Mouse (Mus musculus) gastrocnemius, adult 18-20 months (tissue): ENCODE measurements around the gene Rfc2. TPM values are rescaled to one million over a fixed set of nuclear protein-coding genes. Genes with fewer than 3 reads are reported as not detected.
A peak's percentile ranks its signal among the peaks of the same experiment; 100 is the strongest.
"Not testable (repeated sequence)": the region's sequence is repeated elsewhere in the genome, so short reads cannot be mapped to it uniquely, and the experiment has no call there.

Experiments
- DNase-seq: peaks from one replicate; pipeline ENCODE4 v3.0.0; 2021; ENCODE audit warnings: low spot score
- microRNA-seq: library from miRNA; unstranded; fragments of <30 nt; microRNA quantifications from one replicate; pipeline ENCODE4 v1.2.0, GENCODE M21; 2021
- total RNA-seq, 2 experiments: library from RNA; stranded (reverse); gene quantifications; 2 replicates each; pipeline ENCODE4 v1.2.3; 2021

Gene Rfc2
- total RNA-seq, 2 experiments from 2014 or later, result 17.6 to 18.9 TPM

- DNase-seq, result no peak
Observed at GRCm38 (mm10) chr5:134647394-134647793, 66.2 kb downstream of the Rfc2 start.

DNA sequence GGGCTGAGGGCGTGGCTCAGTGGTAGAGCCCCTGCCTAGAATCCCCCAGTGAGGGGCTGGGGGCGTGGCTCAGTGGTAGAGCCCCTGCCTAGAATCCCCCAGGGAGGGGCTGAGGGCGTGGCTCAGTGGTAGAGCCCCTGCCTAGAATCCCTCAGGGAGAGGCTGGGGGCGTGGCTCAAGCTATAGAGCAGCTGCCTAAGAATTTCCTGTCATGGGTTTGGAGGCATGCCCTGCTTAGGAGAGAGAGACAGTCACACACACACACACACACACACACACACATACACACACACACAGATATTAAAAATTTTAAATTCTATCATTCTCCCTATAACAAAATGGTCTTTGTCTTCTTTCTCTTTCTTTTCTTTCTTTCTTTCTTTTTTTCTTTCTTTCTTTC is 67.8 kb downstream of the Rfc2 start:
- not testable (repeated sequence) for DNase-seq

DNA sequence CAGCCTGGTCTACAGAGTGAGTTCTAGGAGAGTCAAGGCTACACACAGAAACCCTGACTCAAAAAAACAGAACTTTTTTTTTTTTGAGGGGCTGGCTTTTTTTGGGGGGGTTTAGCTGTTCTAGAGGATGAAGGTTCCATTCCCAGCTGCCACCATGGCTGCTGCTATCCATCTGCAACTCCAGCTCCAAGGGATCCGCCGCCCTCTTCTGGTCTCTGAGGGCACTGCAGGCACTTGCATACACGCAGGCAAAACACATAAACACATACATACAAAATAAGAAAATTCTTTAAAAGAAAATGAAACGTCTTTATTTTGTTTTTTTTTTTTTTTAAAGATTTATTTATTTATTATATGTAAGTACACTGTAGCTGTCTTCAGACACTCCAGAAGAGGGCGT is 69.8 kb downstream of the Rfc2 start:
- peak; percentile 42 for DNase-seq

Small RNAs within 50 kb of the gene (microRNA-seq; reads per million reads assigned to microRNA genes)
- gene Mir7228, result 1.0 reads per million

Other genes starting within 250 kb of the Rfc2 start
- gene Gtf2ird1, start 124.7 kb upstream of the Rfc2 start, total RNA-seq, result 10 to 100 TPM; 10.9 to 19.9 TPM
- 1 to 10 TPM; 1.7 to 3.0 TPM for gene Clip2, start 28.9 kb upstream of the Rfc2 start, total RNA-seq
- not detected for gene Syna, start 21.2 kb upstream of the Rfc2 start, total RNA-seq
- gene Lat2, start 33.7 kb downstream of the Rfc2 start, total RNA-seq, result under 1 TPM; 0.57 to 0.83 TPM
- gene Eif4h, start 58.1 kb downstream of the Rfc2 start, total RNA-seq, result 10 to 100 TPM; 84.8 to 94.1 TPM
- gene Limk1, start 107.2 kb downstream of the Rfc2 start, total RNA-seq, result 1 to 10 TPM; 1.4 to 1.8 TPM
- gene Eln, start 166.0 kb downstream of the Rfc2 start, total RNA-seq, result 10 to 100 TPM; 14.1 to 15.7 TPM